Mouse (Mus musculus) cerebellum, postnatal 25 days (tissue): ENCODE results near the gene Ipo13.

Experiments
- DNase-seq, 2 experiments: peaks; one replicate each; pipeline ENCODE4 v3.0.0; 2021; ENCODE audit warnings: mixed read lengths in 2 of 2

The Ipo13 gene

DNA sequence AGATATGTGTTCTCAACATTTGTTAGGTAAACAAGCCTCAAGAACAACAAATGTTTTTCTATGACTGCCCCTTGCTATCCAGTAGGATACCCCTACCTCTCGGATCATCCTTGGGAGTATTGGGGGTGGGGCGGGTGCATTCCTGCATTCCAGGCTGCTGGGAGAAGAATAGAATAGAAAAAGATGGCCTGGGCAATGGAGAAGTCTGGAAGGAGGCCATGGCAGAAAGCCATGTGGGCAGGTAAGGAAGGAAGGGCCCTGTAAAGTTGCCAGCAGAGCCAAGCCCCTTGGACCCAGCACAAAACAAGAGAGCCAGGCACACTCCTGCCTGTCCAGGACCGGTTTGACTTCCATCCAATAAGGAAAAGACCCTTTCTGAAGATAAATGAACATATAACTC lies 1.4 kb downstream of the Ipo13 start:
- DNase-seq: peak; percentile 85 to 90

GRCm38 (mm10) chr4:117912685-117913273 lies 2.0 kb downstream of the Ipo13 start:
- DNase-seq: peak; percentile 47 to 51

DNA sequence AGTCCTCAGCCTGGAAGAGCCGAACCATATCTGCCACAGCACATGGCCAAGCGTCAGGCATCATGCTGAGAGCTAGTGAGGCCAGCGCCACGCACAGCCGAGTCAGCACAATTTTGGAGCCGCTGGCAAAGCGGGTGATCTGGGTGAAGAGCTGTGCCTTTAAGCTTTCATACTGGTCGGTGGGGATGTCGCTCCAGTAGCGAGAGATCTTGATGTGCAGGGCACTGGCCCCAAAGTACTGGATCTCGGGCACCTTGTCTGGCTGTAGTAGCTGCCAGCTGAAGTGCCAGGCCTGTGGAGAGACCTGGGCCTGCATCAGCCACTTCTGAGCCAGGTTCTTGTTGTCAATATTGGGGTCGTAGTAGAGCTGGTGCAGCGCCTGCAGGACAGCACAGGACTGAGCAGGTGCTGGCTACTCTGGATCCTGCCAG lies 2.7 kb downstream of the Ipo13 start:
- peak; percentile 81 to 82 for DNase-seq

DNA sequence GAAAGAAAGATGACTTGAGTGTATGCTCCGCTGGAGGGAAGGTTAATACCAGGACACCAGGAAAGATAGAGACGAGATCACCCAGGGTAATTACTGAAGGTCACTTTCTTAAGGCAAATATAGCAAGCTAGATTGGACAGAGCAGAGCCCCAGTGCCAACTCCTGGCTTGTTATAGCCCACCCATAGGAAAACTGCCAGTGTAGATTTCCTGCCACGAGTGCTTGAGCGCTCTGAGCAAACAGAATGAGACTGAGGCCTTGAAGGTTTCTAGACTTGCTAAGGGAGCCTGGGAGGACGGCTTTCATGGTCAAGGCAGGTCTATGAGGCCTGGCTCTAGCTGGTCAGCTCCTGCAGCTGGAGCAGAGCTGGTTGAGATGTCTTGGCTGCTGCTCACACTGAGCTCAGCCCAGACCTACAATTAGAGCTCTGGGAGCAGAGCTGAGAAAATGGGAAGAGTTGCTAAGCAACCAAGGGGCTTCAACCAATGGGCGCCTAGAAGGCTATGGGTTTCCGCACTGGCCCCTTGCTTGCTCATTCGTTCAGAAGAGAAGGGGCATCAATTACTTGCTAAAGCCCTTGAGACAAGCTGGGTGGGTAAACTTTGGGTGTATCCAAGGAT lies 5.9 kb downstream of the Ipo13 start:
- DNase-seq: peak in 1 of 2 experiments; percentile 16

DNA sequence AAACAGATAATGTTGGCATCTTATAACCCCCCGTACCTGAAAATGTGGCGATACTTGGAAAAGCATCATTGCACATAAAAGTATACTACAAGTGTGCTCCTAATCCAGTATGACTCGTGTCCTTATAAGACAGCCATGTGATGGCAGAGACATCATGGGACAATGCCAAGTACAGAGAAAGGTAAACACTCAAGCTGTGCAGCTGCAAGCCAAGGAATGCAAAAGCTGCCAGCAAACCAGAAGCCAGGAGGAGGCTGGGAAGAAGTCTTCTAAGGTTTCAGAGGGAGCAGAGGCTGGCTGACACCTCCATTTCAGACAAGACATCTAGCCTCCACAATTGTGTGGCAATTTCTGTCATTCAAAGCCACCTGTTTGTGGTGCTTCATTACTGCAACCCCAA lies 8.6 kb downstream of the Ipo13 start:
- peak in 1 of 2 experiments; percentile 52 for DNase-seq

GRCm38 (mm10) chr4:117904761-117905160 lies 10.0 kb downstream of the Ipo13 start:
- peak; percentile 66 to 71 for DNase-seq

GRCm38 (mm10) chr4:117904094-117904493 lies 10.7 kb downstream of the Ipo13 start:
- DNase-seq: no peak

DNA sequence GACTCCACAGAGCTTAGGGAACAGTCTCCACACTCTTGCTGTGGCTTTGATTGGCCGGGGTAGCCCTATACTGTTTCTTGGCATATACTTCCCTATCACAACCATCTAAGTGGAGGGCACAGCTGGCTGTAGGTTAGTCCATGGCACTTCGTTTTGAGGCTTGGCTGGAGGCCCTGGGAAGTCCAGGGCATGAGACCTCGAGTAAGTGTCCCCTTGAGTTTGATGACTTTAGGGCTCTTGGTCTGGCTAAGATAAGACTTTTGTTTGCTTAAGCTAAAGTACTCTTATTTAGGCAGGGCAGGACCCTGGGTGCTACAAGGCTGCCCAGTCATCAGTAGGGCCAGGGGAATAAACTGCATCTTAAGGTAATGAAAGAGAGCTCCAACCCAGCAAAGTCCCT lies 16.7 kb downstream of the Ipo13 start:
- DNase-seq: no peak

DNA sequence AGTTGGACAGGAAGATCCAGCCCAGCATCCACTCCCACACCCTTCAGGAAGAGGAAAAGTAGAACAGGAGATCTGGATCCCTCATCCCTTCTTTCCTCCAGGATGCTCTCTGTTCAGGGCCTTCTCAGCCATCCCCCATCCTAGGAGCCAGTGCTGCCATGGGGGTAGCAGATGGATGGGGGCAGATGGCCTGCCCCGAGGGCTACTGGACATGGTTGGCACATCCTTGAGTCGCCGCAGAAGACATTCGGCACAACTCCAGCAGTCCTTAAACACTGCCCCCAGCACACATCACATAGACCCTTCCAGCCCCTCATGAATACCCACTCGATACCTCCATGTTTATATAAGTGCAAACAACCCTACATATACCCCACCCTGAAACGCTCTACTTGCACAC lies 18.8 kb downstream of the Ipo13 start:
- DNase-seq: peak; percentile 82 to 84

DNA sequence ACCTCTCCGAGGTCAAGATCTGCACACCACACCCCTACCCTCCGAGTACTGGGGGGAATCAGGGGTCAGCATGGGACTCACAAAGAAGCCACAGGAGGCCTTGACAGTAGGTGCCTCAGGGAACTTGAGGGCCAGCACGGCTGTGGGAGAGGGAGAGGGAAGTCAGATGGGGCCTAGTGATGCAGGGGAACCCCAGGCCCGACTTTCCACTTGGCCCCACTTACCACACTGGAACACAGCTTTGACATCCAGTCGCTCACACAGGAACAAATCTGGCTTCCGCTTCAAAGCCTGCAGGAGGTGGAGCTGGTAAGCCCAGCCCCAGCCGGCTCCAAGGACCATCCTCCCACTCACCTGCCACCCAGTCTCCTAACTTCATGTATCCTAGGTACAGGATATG lies 19.5 kb downstream of the Ipo13 start:
- DNase-seq: no peak

DNA sequence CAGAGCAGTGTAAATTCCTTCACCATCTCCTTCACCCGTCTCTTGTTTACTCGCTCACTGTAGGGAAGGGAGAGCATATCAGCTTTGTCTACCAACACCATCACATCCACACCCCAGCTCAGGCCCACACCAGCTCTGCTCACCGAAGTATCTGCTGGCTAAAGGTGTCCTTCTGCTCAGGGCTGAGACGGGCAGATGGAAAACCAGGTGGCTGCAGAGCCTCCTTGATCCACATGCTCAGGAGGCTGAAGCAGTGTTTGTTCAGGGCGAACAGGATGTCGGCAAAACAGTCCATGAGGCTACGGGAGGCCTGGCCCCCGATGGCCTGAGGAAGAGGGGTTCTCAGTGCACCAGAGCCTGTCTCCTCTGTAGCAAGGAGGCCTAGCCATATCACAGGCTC lies 20.2 kb downstream of the Ipo13 start:
- DNase-seq: peak; percentile 59 to 66

DNA sequence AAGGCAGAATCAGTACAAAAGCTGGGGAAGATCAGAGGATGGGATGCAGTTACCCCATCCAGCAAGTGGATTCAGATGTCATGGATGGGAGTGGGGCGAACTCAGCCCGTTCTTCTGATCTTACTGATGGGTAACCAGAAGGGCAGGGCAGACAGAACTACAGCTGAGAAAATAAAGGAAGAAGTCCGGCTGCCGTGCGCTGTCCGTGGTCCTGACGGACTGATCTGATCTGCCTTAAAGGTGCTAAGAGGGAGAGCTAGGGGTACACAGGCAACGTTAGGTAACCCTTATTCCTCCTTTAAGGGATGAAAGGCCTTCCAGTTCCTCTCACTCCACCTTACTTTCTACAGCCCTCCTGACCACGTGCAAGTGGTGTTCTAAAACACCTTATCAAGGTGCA lies 21.4 kb downstream of the Ipo13 start:
- DNase-seq: peak in 1 of 2 experiments; percentile 12

- DNase-seq: peak; percentile 81 to 90
Measured at GRCm38 (mm10) chr4:117891738-117892161, 23.0 kb downstream of the Ipo13 start, which contains the start of gene Dph2. Dph2 (minus strand) TSS chr4:117892032.

DNA sequence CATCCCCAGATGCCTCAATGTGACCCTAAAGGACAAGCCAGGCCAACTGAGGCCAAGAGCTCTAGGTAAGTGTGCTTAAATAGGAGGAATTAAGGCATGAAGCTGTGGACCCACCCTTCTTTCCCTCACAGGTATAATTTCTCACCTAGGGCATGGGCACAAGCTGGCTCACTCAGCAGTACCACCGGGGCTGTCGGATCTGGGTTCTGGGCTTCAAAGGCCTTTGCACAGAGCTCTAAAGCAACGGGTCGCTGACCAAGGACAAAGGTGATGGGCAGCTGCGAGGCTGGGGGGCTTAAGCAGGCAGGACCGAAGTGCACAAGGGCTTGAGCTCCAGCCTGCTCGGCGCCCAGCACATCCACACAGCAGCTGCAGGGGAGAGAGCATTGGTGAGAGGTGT lies 24.0 kb downstream of the Ipo13 start:
- DNase-seq: no peak

DNA sequence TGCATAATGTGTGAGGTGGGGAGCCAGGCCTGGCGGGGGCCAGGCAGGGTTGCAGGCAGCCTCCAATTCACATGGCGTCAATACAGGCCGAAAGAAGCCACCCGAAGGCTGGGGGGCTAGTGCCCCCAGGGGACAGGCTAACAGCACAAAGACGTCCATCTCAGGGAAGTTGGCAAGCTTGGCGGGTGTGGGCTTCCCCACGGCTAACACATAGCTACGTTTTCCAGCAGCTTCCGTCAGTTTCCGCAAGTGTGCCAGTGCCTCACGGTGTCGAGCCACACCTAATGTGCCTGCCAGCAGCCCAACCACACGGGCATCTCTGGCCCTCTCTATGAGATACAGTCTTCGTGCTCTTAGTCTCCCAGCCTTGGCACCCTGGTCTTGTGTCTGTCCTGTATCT lies 24.8 kb downstream of the Ipo13 start:
- no peak for DNase-seq

GRCm38 (mm10) chr4:117889471-117889870 lies 25.3 kb downstream of the Ipo13 start:
- no peak for DNase-seq

GRCm38 (mm10) chr4:117887920-117888319 lies 26.9 kb downstream of the Ipo13 start:
- no peak for DNase-seq

GRCm38 (mm10) chr4:117887133-117887532 lies 27.7 kb downstream of the Ipo13 start, which contains the start of gene Atp6v0b:
Atp6v0b (minus strand) TSS chr4:117887333.
- DNase-seq: peak; percentile 97 to 99

DNA sequence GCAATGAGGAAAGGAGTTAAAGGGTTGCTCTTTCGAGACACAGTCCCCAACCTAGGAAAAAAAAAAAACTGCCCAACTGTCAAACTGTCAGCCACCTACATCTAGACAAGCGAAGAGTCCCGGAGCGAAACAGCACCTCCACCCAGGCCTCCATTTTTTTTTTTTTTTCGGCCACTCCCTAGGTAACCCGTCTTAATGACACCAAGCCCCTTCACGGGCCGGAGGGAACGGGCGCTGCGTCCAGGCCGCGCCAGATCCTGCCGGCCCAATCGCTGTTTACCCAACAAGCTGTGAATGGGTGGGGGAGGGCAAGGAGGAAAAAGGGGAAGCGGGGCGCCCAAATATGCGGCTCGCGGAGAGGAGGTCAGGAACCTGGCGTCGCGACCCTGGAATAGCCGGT lies 28.2 kb downstream of the Ipo13 start:
- DNase-seq: no peak

GRCm38 (mm10) chr4:117885994-117886393 lies 28.8 kb downstream of the Ipo13 start:
- no peak for DNase-seq

- DNase-seq: no peak
Measured at GRCm38 (mm10) chr4:117885093-117885492, 29.7 kb downstream of the Ipo13 start.

- DNase-seq: no peak
Measured at GRCm38 (mm10) chr4:117884146-117884545, 30.7 kb downstream of the Ipo13 start.

- DNase-seq: peak; percentile 79 to 86
Measured at GRCm38 (mm10) chr4:117882701-117883691, 31.8 kb downstream of the Ipo13 start, which contains the start of gene B4galt2. B4galt2 (minus strand) TSS chr4:117883487.
